Mouse (Mus musculus) lung, adult 2 months (tissue): ENCODE measurements around the gene Bend5.

Experiments
- CTCF ChIP-seq: fragments of 200-500 bp; IDR thresholded peaks from 2 replicates; pipeline ENCODE4 v1.5.1; 2011; ENCODE audit warnings: mild to moderate bottlenecking, low read length, control low read depth; ENCODE audit not compliant: insufficient read depth
- POLR2A ChIP-seq: fragments of 200-500 bp; IDR thresholded peaks from 2 replicates; pipeline ENCODE4 v1.6.1; 2011; ENCODE audit warnings: low read depth, mild to moderate bottlenecking, control low read depth, low read length, borderline replicate concordance; ENCODE audit errors: extremely low read depth

GRCm38 (mm10) chr4:111504952-111505351, 90.1 kb downstream of the Bend5 start:
- TF ChIP-seq CTCF (no peak), POLR2A (no peak)
